Mouse (Mus musculus) ovary, postnatal 36 days (tissue): ENCODE data around the gene Sfn.

Source experiments
- DNase-seq: peaks from one replicate; pipeline ENCODE4 v3.0.0; 2022; ENCODE audit warnings: low spot score, mixed read lengths

Sfn gene

DNA sequence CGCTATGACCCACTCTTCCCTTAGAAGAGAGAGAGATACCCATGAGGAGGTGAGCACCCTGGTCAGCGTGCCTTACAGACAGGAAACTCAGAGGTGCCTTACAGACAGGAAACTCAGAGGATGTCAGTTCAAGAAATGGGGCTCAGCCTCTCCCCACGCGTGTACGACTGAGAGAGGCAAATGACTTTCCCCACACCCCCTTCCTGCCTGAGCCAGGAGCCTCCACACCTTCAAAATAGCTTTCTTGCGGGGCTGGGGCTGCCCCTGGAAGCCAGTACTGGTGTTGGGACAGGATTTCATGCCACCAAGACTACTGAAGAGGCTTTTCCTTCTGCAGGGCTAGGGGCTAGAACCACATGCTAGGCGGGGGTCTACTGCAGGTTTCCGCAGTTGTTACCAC is 18.7 kb upstream of the Sfn start:
- no peak for DNase-seq

DNA sequence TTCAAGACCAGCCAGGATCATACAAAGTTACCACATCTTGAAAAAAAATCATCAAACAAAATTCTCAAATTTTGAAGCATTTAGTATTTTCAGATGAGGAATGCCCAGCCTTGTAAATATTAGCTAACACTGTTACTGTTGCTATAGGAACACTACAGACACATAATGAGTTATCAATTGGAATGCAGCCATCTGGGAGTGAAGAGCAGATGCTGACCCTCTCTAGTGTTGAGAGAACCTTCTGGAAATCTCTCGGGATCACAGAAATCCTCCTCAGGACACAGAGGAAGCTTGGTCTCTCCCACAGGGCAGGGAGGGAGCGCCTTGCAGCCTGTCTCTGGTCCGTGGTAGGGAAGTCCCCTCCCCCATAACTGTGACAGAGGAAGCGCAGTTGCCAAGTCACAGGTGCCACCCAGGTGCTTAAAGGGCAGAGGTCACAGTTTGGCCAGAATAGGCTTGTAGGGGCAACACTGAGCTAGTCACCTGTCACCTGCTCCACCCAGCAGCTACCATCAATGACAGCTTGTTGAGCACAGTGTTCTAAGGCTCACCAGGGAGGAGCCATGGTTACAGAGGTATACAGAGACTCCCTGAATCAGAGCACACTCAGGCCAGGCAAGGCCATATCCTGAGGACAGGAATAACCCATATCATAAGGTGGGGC is 17.6 kb upstream of the Sfn start:
- DNase-seq: no peak

DNA sequence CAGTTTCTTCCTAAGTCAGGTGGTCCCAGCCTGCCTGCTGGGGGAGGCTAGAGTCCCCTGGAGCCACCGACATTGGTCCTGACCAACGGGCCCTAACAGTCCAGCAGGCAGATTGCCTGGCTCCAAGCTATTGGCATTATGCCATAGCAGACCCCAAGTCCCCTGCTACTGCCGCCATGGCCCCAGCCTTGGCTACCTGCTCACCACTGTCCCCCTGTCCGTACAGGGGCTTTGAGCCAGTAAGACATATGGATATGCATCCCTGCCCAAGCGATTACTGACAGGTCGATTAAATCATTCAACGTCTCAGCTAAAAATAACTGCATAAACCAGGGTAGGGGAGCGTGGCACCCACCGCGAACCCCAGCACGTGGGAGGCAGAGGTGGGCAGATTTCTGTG is 16.0 kb upstream of the Sfn start:
- no peak for DNase-seq

DNA sequence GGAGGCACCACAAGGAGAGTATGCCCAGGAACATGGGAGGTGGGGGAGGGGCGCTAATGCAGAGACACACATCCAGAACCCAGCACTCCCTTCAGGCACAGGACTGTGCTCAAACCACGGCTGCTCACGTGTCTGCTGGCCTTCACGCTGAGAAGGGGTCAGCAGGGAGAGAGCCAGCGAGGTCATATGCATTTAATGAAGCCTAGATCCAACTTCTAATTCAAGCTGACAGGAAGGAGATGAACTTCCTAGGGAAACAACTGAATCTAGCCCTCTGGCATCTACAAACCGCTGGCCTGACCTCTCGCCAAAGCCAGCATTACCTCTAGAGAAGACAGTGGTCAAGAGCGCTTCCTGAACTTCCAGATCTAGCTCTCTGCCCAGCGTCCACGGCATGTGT is 13.4 kb upstream of the Sfn start:
- DNase-seq: no peak

DNA sequence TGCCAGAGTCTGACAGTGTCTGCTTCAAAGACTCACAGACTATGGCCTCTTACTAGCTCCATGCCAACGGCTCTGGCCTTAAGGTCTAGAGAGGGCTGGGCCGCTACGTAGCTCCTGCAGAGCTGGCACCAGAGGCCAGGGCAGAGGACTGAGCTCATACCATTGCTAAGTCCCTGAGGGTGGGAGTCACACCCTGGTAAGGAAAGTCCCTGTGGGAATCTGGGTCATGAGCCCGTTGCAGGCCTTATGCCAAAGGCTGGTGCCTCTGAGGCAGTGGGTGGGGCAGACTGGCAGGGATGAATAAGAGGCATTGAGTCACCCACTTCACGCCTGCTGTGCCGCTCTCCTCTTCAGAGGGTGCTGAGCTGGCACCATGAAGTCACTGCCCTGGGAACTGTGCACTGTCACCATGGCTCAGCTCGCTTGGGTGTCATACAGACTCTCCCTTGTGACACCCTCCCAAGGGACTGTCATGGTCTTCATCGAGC is 12.3 kb upstream of the Sfn start:
- DNase-seq: no peak

DNA sequence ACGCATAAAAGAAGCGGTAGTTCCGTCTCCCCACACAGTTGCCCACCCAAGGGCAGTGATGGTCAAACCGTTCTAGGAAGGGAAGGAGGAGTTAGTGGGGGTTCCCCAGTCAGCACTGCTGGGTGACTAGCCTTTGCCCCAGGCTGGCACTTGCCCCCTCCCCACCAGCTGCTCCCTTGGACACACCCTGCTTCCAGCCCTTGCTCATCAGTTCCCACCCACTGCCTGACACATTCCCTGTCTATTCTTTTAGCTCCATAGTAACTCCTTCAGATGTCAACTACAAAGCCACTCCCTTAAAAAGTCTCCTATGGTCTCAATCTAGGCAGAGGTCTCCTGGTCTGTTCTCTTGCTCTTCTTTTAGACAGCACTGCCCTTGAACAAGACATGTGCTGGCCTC is 11.9 kb upstream of the Sfn start:
- no peak for DNase-seq

DNA sequence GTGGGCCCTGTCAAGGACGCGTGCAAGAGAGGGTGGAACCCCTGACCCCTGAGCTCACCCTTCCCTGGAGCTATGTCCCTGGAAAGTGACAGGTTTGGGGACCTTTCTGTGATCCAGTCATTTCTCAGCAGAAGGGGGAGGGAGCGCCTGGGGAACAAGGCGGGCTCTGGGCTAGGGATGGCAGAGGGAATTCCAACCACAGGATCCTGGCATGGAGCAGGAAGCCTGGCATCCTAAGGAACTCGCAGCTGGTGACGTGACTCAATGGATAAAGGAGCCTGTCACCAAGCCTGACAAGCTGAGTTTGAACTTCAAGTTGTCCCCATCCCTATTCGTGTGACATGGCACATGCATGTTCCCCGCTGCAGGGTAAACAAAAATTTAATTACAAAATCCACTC is 11.1 kb upstream of the Sfn start:
- DNase-seq: no peak

DNA sequence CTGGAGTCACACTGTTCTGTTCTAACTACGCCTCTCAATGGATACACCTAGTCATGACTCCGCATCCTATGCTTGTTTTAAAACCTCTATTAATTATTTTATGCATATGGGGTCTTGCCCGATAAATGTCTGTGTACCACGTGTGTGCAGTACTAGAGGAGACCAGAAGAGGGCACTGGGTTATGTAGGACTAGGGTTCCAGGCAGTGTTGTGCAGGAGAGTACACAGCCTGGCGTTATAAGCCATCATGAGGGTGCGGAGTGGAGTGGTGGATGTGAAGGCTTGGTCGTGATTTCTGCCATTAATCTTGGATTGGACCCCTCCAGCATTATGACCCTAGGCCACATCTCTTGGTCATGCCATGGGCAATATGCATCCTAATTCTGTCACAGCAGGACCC is 10.4 kb upstream of the Sfn start:
- DNase-seq: no peak

DNA sequence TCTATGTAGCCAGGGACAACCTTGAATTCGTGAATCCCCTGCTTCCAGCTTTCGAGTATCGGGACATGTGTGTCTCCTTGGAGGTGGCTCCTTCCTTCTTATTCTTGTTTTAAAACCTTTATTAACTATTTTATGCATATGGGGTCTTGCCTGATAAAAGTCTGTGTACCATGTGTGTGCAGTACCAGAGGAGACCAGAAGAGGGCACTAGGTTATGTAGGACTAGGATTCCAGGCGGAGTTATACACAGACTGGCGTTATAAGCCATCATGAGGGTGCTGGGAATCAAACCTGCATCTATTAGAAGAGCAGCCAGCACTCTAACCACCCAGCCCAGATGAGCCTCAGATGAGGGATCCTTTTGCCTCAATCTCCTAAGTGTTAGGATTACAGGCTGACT is 9.8 kb upstream of the Sfn start:
- DNase-seq: no peak

DNA sequence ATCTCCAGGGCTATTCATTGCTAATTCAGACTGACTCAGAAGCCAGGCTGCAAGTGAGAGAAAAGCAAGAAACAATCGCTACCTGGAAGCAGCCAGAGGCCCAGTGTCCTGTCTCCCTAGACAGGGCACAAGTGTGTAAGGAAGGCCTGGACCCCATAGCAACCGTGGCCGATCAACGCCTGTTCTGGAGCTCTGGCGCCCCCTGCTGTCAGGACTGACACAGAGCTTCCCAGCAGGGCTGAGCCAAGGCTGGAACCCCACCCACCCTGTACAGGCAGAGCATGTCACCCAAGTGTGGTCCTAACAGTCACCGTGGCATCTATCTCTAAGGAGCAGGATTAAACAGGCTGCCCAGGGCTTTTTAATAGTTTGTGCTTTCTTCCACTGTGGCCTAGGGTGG is 7.8 kb upstream of the Sfn start:
- DNase-seq: peak; percentile 84

DNA sequence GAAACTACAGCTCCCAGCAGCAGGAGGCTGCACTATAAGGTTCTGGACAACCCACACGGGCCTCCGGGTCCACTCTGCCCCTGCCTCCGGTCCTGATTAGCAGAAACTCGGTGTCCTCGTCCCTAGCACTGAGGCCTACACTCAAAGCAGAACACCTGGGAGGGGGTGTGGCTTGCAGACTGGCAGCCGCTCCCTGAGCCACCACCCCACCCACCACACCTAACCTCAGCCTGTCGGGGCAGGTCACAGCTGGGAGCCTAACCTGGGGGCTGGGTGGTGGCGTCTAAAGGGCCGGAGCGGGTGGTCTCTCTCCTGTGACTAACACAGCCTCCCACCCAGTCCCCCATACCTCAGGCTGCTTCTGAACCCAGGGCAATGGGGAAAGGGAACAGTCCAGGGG is 5.3 kb upstream of the Sfn start:
- DNase-seq: no peak

DNA sequence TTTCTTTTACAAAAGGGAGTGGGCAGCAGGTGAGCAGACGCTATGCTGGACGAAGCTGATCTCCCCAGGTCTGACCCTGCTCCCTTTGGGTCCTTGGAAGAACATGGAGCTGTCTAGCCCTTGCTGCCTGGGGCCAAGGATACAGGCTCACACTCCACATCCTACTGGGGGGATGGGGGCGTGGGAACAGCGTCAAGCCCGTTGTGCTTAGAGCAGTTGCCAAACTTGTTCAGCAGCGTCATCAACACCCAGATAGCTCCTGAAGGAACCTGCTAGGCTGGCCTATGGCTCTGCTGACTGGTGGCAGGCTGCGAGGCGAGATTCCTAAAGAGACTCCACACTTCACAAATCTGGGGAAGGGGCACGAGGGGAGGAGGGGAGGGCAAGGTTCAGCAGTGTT is 3.4 kb upstream of the Sfn start:
- no peak for DNase-seq

DNA sequence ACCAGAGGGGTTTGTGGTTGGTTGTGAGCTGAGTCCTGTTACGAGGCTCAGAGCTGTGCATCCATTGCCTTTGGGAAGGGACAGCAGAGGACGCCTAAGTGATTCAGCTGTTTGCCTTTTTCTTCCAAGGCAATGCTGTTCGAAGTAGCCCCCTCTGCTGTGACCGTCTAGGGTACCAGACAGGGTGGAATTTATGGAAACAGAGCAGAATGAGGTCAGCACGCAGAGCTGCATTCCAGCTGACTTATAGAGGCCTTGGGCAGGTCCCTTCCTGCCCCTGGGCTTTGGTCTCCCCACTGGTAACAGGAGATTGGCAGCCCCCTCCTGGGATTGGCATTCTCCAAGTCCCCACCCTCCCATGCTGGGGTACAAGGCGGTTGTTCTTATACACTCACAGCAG is 2.9 kb upstream of the Sfn start:
- DNase-seq: no peak

DNA sequence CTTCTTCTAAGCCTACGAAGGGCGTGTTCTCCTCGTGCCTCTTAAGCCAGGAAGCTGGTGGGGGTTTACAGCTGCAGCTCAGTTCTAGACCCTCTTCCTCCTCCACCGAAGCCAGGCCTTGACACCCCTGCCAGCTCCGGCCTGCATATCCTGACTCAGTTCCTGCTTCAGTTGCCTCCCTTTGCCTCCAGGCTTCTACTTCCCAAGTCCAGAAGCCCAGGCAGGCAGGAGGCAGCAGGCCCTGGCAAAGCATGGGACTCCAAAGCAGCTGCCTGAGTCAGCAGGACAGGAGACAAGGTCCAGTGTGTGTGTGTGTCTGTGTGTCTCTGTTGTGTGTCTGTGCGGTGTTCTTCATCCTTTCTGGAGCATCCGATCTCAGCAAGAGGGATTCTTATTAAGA is 2.2 kb upstream of the Sfn start:
- DNase-seq: no peak

DNA sequence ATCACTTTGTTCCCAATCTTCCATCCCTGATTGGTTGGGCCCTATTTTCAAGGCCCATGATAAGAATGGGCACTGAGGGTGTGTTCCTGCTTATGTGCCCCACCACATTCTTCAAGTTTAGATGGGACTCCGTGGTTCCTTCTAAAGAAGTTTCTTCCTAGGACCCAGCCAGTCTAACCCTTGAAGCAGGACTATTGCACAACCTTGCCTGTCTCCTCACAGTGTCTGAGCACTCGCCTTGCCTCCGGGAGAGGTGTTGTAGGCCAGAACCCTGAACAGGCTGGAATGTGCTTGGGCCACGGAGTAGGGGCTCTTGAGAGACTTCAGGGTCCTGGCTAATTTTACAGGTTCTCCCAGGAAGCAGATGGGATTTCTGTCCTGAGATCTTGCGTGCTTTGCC is 1.1 kb upstream of the Sfn start:
- DNase-seq: no peak

DNA sequence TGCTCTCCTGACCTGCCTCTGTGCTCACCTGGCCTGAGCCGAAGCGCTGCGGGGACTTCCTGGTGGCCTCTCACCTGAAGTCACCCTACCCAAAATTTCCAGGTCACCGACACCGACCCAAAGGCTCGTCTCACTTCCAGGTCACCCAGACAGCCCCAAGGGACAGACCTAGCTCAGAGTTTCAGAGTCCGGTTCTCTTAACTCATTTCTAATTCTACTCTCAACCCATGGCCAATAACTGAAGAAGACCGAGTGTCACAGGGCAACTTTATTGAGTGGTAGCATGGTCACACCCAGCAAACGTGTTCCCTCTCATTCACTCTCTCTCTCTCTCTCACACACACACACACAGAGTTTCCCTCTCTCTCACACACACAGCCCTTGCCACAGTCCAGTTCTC is 1.7 kb downstream of the Sfn start:
- DNase-seq: no peak

DNA sequence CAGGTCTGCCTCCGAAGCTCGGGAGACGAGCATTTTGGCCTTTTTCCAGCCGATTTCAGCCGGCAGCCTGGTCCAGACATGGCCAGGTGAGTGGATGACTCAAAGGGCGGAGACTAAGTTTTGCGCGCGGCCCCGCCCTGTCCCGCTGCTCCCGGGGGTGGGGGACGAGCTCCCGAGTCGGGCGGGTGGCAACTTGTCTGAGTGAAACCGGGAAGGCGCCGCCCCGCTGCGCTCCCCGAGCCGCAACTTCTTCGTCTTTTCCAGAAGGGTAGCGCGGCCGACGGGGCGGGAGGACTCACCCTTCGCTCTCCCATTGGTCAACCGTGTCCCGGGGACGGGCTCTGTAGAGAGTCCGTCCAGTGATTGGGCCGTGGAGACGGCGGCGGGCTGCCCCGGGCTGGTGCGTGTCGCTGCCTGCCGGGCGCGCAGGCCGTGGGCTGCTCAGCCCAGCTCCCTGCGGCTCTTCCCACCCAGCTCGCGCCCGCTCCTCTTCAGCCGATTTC is 2.3 kb downstream of the Sfn start:
- DNase-seq: peak; percentile 91

DNA sequence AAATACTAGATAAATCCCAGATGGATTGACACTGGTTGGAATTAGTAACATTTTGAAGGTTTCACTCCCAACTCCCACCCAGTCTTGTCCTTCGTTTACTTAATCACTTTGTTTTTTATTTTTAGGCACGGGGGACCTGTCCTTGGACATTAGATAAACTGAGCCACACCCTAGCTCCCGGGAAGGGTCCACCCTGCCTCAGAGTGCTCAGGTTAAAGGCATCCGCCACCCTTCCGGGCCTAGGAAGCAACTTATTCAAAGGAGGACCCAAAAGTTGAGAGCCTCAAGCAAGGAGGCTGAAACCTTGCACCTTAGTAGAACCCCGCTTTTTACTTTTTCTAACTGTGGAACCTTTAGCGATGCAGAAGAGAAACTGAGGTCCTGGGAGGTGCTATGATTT is 2.9 kb downstream of the Sfn start:
- no peak for DNase-seq

DNA sequence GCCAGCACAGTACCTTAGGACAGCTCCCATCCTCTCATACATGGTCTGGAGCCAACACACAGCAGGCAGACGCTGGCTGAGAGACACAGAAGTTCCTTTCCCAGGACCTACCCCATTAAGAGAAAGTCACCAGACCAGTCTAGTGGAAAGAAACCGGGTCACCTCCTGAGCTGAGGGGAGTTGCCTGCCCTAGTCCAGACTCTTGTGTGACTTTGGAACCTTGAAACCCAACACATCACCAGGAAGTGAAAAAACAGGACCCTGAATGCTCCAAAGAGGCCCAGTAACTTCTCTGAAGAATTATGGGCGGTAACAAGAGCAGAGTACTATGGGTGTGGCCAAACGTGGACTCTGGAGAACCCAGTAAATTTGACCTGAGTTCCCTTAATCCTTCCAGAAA is 3.4 kb downstream of the Sfn start:
- no peak for DNase-seq

DNA sequence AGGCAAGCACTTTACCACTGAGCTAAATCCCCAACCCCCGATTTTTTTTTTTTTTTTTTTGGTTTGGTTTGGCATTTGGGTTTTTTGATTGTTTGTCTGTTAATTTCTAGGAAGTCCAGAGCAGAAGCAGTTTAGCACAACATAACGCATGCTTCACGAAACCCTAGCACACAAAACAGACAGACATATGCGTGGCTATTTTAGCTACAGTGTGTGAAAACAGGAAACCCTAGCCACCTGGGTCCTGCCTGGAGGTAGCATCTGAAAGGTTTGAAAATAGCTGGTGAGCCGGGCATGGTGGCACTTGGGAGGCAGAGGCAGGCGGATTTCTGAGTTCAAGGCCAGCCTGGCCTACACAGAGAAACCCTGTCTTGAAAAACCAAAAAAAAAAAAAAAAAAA is 5.9 kb downstream of the Sfn start:
- no peak for DNase-seq

DNA sequence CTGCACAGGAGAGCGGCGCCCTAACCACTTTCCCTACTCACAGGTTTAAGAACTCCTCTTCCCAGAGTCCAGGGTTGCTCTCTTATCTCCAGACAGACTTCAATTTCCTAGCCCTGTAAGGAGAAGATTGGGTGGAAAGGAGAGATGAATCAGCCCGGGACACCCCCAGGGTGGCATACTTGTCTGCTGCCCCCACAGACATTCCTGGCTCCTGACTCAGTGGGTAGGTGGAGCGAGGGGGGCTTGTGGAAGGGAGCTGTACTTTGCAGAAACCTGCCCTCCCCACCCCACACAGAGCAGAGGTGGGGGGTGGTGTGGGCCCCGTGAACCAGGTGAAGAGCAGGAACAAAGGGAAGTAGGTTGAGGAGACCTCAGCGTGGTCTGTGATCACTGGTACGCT is 6.4 kb downstream of the Sfn start:
- DNase-seq: no peak

DNA sequence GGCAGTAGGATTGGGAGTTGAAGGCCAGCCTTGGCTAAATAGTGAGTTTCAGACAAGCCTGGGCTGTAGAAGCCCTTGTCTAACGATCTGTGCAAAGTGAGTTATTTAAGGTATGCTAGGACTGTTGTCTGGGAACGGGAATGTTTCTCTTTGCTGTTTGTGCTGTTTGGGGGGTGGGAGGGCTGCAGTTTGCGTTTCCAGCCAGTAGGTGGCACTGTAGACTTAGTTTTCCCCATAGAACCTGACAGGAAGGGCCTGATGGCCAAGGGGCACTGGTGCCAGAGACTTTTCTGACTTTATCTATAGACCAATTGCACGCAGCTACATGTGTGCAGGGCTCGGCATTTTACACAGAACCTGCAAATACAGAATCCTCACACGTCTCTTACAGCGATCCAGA is 9.4 kb downstream of the Sfn start:
- DNase-seq: peak; percentile 59

DNA sequence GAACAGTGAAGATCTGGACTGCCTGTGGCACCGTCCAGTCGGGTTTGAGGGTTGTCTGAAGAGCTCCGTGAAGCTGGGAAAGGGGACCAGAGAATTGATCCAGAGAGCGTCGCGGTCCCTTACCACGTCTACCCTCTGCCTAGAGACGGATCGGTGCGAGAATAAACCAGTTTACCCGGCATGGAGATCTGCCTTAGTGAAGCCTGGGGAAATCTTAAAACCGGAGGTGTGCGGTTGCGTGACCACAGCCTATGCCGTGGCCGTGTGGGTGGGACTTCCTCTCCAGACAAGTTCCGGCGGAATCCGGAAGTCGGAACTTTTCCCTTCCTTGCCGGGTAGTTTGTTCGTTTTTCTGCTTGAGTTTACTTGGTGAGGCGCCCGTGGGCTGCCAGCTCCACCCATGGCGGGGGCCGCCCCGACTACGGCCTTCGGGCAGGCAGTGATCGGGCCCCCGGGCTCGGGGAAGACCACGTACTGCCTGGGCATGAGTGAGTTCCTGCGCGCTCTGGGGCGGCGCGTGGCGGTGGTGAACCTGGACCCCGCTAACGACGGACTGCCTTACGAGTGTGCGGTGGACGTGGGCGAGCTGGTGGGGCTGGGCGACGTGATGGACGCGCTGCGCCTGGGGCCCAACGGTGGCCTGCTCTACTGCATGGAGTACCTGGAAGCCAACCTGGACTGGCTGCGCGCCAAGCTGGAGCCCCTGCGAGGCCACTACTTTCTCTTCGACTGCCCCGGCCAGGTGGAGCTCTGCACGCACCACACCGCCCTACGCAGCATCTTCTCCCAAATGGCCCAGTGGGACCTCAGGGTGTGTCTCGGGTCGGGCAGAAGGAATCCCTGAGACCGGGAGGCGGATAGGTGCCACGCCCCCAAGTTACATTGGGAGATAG is 17.7 kb downstream of the Sfn start, which contains the start of gene Gpn2:
TSS of gene Gpn2 (plus strand) at position 304 of the 893 bp plus-strand sequence.
- DNase-seq: peak; percentile 74

DNA sequence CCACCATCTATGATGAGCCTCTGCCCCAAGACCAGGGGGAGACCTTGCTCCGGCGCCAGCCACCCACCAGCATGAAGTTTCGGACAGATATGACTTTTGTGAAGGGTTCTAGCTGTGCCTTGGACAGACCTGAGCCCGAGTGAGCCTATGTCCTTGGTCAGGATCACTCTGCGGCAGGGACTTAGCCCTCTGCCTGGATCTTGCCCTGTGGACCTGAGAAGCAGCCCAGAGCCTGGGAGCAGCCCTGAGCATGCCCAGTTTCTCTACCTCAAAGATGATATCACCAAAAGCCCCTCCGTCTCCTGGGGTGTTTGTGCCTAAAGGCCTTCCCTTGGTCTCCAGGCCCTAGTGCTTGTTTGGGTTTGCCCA is 18.3 kb downstream of the Sfn start:
- DNase-seq: no peak
